Mouse (Mus musculus): ENCODE data around the gene Disp2. TPM values are rescaled to one million over a fixed set of nuclear protein-coding genes. Genes with fewer than 3 reads are reported as not detected.

Gene Disp2
- total and polyA plus RNA-seq, 3 experiments: 0.15 to 0.43 TPM; not detected in 1

DNA sequence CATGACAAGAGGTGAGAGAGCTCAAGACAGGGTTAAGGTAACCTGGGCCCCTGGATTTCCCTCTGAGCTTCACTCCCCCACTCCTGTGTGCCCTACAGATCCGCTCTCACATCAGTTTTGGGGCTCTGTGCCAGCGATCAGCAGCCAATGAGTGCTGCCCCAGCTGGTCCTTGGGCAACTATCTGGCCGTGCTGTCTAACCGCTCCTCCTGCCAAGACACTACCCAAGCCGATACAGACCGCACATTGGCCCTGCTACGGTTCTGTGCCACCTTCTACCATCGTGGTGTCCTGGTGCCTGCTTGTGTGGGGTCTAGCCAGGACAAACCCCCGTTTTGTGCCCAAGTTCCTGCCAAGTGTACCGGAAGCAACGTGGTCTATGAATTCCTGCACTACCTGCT is 10.0 kb downstream of the Disp2 start:
- Histone ChIP-seq H3K9me3 (replicated peaks; ENCODE audit: insufficient read depth, low read length) (no peaks in the 10 kb centered on the region), H3K4me1 (ENCODE audit: control insufficient read depth in 1 of 2, insufficient read depth in 2 of 2, low read length in 2 of 2) (peaks cover 11 to 38% of the 10 kb centered on the region in 2 experiments), H3K36me3 (ENCODE audit: control insufficient read depth in 1 of 2, insufficient read depth in 2 of 2, low read length in 2 of 2) (peaks cover 0 to 13% of the 10 kb centered on the region in 2 experiments; a peak in 2 of 4 replicates), H3K27me3 (ENCODE audit: control insufficient read depth in 1 of 2, insufficient read depth in 2 of 2, low read length in 2 of 2) (no peaks in the 10 kb centered on the region), H3K79me2 (ENCODE audit: control insufficient read depth, insufficient read depth, low read length, poor library complexity) (no peaks in the 10 kb centered on the region; the same call in 1 of the 2 replicates), H3K4me3 (ENCODE audit: control insufficient read depth in 1 of 2, insufficient read depth in 1 of 2, low read depth in 2 of 2, low read length in 2 of 2) (no peak overlapping the region), H3K27ac (ENCODE audit: control insufficient read depth, low read depth, low read length) (no peak overlapping the region), H3K9ac (ENCODE audit: control insufficient read depth, low read depth, low read length, poor library complexity, severe bottlenecking) (no peak overlapping the region)
- no peak for DNase-seq (ENCODE audit: low read depth, low spot score)
- TF ChIP-seq CHD1 (IDR thresholded peaks at IDR 0.05; ENCODE audit: low read depth, low read length): no peak
- no peak for TF ChIP-seq RAD21 (IDR thresholded peaks at IDR 0.05; ENCODE audit: low read depth, low read length)
- no peak for TF ChIP-seq TCF12 (IDR thresholded peaks at IDR 0.05; ENCODE audit: low read depth, low read length)
- TF ChIP-seq GABPA (IDR thresholded peaks at IDR 0.05; ENCODE audit: low read depth, low read length): no peak
- TF ChIP-seq NRF1 (IDR thresholded peaks at IDR 0.05; ENCODE audit: insufficient read depth, low read depth, low read length, poor library complexity, severe bottlenecking): no peak
- TF ChIP-seq ZKSCAN1 (IDR thresholded peaks at IDR 0.05; ENCODE audit: low read depth, low read length): no peak
- TF ChIP-seq RCOR1 (IDR thresholded peaks at IDR 0.05; ENCODE audit: low read depth, low read length): no peak
- TF ChIP-seq ZC3H11A (IDR thresholded peaks at IDR 0.05; ENCODE audit: low read depth, low read length): no peak
- no peak for TF ChIP-seq USF1 (IDR thresholded peaks at IDR 0.05; ENCODE audit: low read depth, low read length)
- TF ChIP-seq HCFC1 (IDR thresholded peaks at IDR 0.05; ENCODE audit: low read depth, low read length): no peak
- TF ChIP-seq ETS1 (IDR thresholded peaks at IDR 0.05; ENCODE audit: low read depth, low read length): no peak
- TF ChIP-seq MAX (IDR thresholded peaks at IDR 0.05; ENCODE audit: low read length): no peak
- TF ChIP-seq CHD2 (IDR thresholded peaks at IDR 0.05; ENCODE audit: low read length): no peak
- TF ChIP-seq MYC (IDR thresholded peaks at IDR 0.05; ENCODE audit: low read depth, low read length): no peak
- TF ChIP-seq CTCF (IDR thresholded peaks at IDR 0.05 in 2 of 3, conservative IDR thresholded peaks at IDR 0.05 in 1 of 3; ENCODE audit: control insufficient read depth in 1 of 3, insufficient read depth in 1 of 3, low read depth in 2 of 3, low read length in 3 of 3, poor library complexity in 1 of 3, severe bottlenecking in 1 of 3): no peak
- no peak for TF ChIP-seq MAZ (IDR thresholded peaks at IDR 0.05; ENCODE audit: low read depth, low read length)
- no peak for TF ChIP-seq MYB (IDR thresholded peaks at IDR 0.05; ENCODE audit: low read depth, low read length)
- TF ChIP-seq E2F4 (IDR thresholded peaks at IDR 0.05; ENCODE audit: borderline replicate concordance, low read depth, low read length): no peak

DNA sequence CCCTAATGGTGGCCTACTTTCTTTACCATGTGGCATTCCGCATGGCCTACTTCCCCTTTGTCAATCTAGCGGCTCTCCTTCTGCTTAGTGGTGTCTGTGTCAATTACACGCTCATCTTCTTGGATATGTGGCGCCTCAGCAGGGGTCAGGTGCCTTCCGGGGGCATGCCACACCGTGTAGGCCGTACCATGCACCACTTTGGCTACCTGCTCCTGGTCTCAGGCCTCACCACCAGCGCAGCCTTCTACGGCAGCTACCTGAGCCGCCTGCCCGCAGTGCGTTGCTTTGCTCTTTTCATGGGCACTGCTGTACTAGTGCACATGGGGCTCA is 10.7 kb downstream of the Disp2 start:
- Histone ChIP-seq H3K27me3 (ENCODE audit: control insufficient read depth in 1 of 2, insufficient read depth in 2 of 2, low read length in 2 of 2) (no peaks in the 10 kb centered on the region), H3K36me3 (ENCODE audit: control insufficient read depth in 1 of 2, insufficient read depth in 2 of 2, low read length in 2 of 2) (peaks cover 0 to 13% of the 10 kb centered on the region in 2 experiments; a peak in 2 of 4 replicates), H3K4me3 (ENCODE audit: control insufficient read depth in 1 of 2, insufficient read depth in 1 of 2, low read depth in 2 of 2, low read length in 2 of 2) (no peak overlapping the region), H3K9ac (ENCODE audit: control insufficient read depth, low read depth, low read length, poor library complexity, severe bottlenecking) (no peak overlapping the region), H3K27ac (ENCODE audit: control insufficient read depth, low read depth, low read length) (no peak overlapping the region), H3K4me1 (ENCODE audit: control insufficient read depth in 1 of 2, insufficient read depth in 2 of 2, low read length in 2 of 2) (peaks cover 11 to 34% of the 10 kb centered on the region in 2 experiments), H3K79me2 (ENCODE audit: control insufficient read depth, insufficient read depth, low read length, poor library complexity) (no peaks in the 10 kb centered on the region; the same call in 1 of the 2 replicates), H3K9me3 (replicated peaks; ENCODE audit: insufficient read depth, low read length) (no peaks in the 10 kb centered on the region)
- TF ChIP-seq MAX (IDR thresholded peaks at IDR 0.05; ENCODE audit: low read length) (0 out of 2 replicates have a peak, but pooled peaks have one; percentile 18), TBP (IDR thresholded peaks at IDR 0.05; ENCODE audit: low read depth, low read length) (no peak)
- DNase-seq (ENCODE audit: low read depth, low spot score): no peak

Data from MEL (cell line).